Mouse (Mus musculus): ENCODE results near the gene Pramel4. TPM values are rescaled to one million over a fixed set of nuclear protein-coding genes. Genes with fewer than 3 reads are reported as not detected.
"Not testable (repeated sequence)": the region's sequence is repeated elsewhere in the genome, so short reads cannot be mapped to it uniquely, and the experiment has no call there.

The Pramel4 gene
- not detected in 2 replicates for polyA plus RNA-seq (2015; fragmentation: Nextera tagmentation; extraction: Ambion mirVana)

DNA sequence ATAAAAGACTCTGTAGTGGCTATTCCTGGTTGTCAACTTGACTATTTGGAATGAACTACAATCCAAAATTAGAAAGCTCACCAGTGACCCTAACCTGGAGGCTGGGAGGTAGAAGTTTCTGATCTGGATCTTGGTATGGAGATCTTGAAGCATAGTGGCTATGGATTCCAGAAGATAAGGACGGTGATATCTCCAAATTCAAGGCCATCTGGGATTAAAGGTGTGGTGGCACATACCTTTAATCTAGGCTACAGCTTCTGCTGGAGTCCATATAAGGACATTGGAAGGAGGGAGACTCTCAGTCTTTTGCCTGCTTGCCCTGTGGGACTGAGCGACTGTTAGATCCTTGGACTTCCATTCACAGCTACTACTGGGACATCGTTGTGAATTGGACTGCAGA, at the start of gene Pramel4:
TSS of gene Pramel4 (plus strand) at position 301 of the 400 bp plus-strand sequence.
- not testable (repeated sequence) for H3K4me3 ChIP-seq (ENCODE audit: low read length); H3K4me1 ChIP-seq (replicated peaks; ENCODE audit: control insufficient read depth, insufficient read depth, low read length); ATAC-seq (ENCODE audit: low read depth); H3K27ac ChIP-seq (ENCODE audit: low read length); H3K27me3 ChIP-seq (ENCODE audit: control insufficient read depth, insufficient read depth, low read depth, low read length); H3K4me2 ChIP-seq (ENCODE audit: low read depth, low read length); H3K9me3 ChIP-seq (ENCODE audit: control insufficient read depth, low read length); H3K36me3 ChIP-seq (ENCODE audit: control insufficient read depth, insufficient read depth, low read length); H3K9ac ChIP-seq (ENCODE audit: low read length)
- 84% methylated on average over 3 of the region's 3 CpGs for WGBS

DNA sequence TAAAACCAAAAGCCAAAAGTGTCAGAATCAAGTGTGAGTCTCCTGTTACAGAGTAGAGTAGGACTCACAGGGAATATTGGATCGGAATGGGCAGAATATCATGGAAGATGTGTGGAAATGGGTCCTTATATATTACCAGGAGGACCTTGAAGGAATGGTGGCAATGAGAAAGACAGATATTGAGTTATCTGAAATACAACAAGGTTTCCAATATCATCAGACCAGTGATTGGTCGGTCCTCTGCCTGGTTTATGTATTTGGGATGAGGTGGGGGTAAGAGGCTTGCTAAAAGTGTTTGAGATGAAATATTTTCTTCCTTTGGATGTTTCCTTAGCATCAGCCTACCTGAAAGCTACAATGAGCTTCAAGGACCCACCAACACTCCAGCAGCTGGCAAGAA, 47.2 kb downstream of the Pramel4 start, which contains the start of gene Gm13102:
TSS of gene Gm13102 (plus strand) at position 301 of the 400 bp plus-strand sequence.
- not testable (repeated sequence) for H3K9me3 ChIP-seq (ENCODE audit: control insufficient read depth, low read length); H3K4me3 ChIP-seq (ENCODE audit: low read length); ATAC-seq (ENCODE audit: low read depth); H3K27me3 ChIP-seq (ENCODE audit: control insufficient read depth, insufficient read depth, low read depth, low read length); H3K9ac ChIP-seq (ENCODE audit: low read length); H3K4me2 ChIP-seq (ENCODE audit: low read depth, low read length); H3K36me3 ChIP-seq (ENCODE audit: control insufficient read depth, insufficient read depth, low read length); H3K4me1 ChIP-seq (replicated peaks; ENCODE audit: control insufficient read depth, insufficient read depth, low read length); H3K27ac ChIP-seq (ENCODE audit: low read length)
- WGBS = no CpG with 5 or more reads among the region's 2 CpGs

Other genes with a start within 250 kb of the Pramel4 start
- not detected in 2 replicates for gene Gm13084, start 243.0 kb upstream of the Pramel4 start, polyA plus RNA-seq (2015; fragmentation: Nextera tagmentation; extraction: Ambion mirVana)
- gene Gm13103, start 212.6 kb upstream of the Pramel4 start, polyA plus RNA-seq (2015; fragmentation: Nextera tagmentation; extraction: Ambion mirVana) = not detected in 2 replicates
- gene Pramef6, start 158.7 kb upstream of the Pramel4 start, polyA plus RNA-seq (2015; fragmentation: Nextera tagmentation; extraction: Ambion mirVana) = not detected in 2 replicates
- gene Pramef25, start 108.1 kb upstream of the Pramel4 start, polyA plus RNA-seq (2015; fragmentation: Nextera tagmentation; extraction: Ambion mirVana) = not detected in 2 replicates
- gene Gm13101, start 92.2 kb upstream of the Pramel4 start, polyA plus RNA-seq (2015; fragmentation: Nextera tagmentation; extraction: Ambion mirVana) = not detected in 2 replicates
- gene Pramef17, start 64.8 kb upstream of the Pramel4 start, polyA plus RNA-seq (2015; fragmentation: Nextera tagmentation; extraction: Ambion mirVana) = not detected in 2 replicates
- gene Gm13102, start 47.3 kb downstream of the Pramel4 start, polyA plus RNA-seq (2015; fragmentation: Nextera tagmentation; extraction: Ambion mirVana) = not detected in 2 replicates
- not detected in 2 replicates for gene Oog3, start 103.5 kb downstream of the Pramel4 start, polyA plus RNA-seq (2015; fragmentation: Nextera tagmentation; extraction: Ambion mirVana)
- gene Oog2, start 131.6 kb downstream of the Pramel4 start, polyA plus RNA-seq (2015; fragmentation: Nextera tagmentation; extraction: Ambion mirVana) = not detected in 2 replicates
- not detected in 2 replicates for gene C87977, start 154.2 kb downstream of the Pramel4 start, polyA plus RNA-seq (2015; fragmentation: Nextera tagmentation; extraction: Ambion mirVana)
- not detected in 2 replicates for gene Pramel5, start 221.4 kb downstream of the Pramel4 start, polyA plus RNA-seq (2015; fragmentation: Nextera tagmentation; extraction: Ambion mirVana)